Mouse (Mus musculus) olfactory bulb, adult 2 months (tissue): Measurements from ENCODE around the gene Zfp638.

Source experiments
- CTCF ChIP-seq: fragments of 200-500 bp; IDR thresholded peaks from 2 replicates; pipeline ENCODE4 v1.5.1; 2012; ENCODE audit warnings: low read depth, mild to moderate bottlenecking, low read length, moderate library complexity; ENCODE audit not compliant: insufficient read depth
- POLR2A ChIP-seq: fragments of 200-500 bp; IDR thresholded peaks from 2 replicates; pipeline ENCODE4 v1.6.1; 2012; ENCODE audit warnings: mild to moderate bottlenecking, low read depth, low read length, moderate library complexity; ENCODE audit not compliant: insufficient read depth

GRCm38 (mm10) chr6:83927418-83927817 lies 60.5 kb downstream of the Zfp638 start:
- TF ChIP-seq POLR2A, result no peak
- TF ChIP-seq CTCF, result no peak
